Mouse (Mus musculus) olfactory bulb, adult 2 months (tissue): ENCODE results near the gene Rgs7.

Source experiments
- CTCF ChIP-seq: fragments of 200-500 bp; IDR thresholded peaks from 2 replicates; pipeline ENCODE4 v1.5.1; 2012; ENCODE audit warnings: low read depth, mild to moderate bottlenecking, low read length, moderate library complexity; ENCODE audit not compliant: insufficient read depth
- POLR2A ChIP-seq: fragments of 200-500 bp; IDR thresholded peaks from 2 replicates; pipeline ENCODE4 v1.6.1; 2012; ENCODE audit warnings: mild to moderate bottlenecking, low read depth, low read length, moderate library complexity; ENCODE audit not compliant: insufficient read depth

DNA sequence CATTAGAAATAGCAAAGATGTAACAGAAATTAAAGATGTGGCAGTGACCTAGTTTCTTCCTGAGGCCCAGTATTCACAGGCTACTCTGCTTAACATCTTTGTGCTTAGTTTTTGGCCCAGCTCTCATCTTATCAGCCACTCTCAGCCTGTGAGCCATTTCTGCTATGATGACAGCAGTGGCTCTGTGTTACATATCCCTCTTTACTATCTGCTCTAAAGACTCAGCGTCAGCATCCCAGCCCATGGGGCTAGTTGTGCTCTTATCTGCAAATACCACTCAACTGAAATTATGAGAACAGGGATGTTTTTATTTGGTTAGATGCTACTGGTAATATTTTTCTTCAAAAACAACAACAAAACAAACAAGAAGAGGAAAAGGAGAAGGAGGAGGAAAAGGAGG is 410.2 kb downstream of the Rgs7 start:
- TF ChIP-seq CTCF (no peak), POLR2A (no peak)
